26 mouse cellular contexts compared by ENCODE assay signal in the genomic region with DNA sequence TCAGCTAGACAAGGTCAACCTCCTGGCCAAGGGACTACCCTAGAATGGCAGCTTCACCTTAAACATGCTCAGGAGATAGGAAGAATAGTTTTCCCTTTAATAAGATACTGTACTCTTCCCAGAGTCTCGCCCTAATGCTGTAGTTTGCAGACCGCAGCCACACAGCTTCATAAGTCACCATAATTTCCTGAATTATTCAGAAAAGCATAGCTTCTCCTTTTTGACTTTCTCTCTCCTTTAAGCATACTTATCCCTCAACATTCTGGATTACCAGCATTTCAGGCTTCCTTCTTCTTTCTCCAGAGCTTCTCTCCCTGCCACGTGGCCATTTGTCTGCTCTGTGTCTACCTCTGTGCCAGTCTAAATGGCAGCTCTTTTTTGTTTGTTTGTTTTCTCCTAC.
A peak's percentile ranks its signal among the peaks of the same experiment; 100 is the strongest.
DNase-seq lines count a peak whose midpoint lies in the region; ATAC-seq and TF ChIP-seq lines count a peak whose summit lies in the region.
"Had no signal": no experiment of that assay in that cellular context is flagged by ENCODE, and none has a peak within 500 bp of the region (broad histone marks: within the 10 kb centered on the region; RNA-seq: fewer than 3 reads in every experiment).

No protein-coding gene starts in this region.

- no peak overlapping the region for H3K4me2 ChIP-seq in hindbrain, embryonic 12.5 days (replicated peaks)
- H3K4me2 ChIP-seq: embryonic facial prominence, embryonic 13.5 days; forebrain, embryonic 12.5 days; forebrain, embryonic 15.5 days; heart, embryonic 12.5 days; heart, embryonic 15.5 days; hindbrain, embryonic 13.5 days; intestine, embryonic 15.5 days had no signal

- no peaks in the 10 kb centered on the region for H3K27me3 ChIP-seq in hindbrain, embryonic 12.5 days
- H3K27me3 ChIP-seq in heart, embryonic 10.5 days (ENCODE audit: insufficient read depth, poor library complexity, severe bottlenecking), result no peaks in the 10 kb centered on the region
- H3K27me3 ChIP-seq: embryonic facial prominence, embryonic 13.5 days; forebrain, embryonic 12.5 days; forebrain, embryonic 15.5 days; heart, embryonic 12.5 days; heart, embryonic 15.5 days; hindbrain, embryonic 13.5 days; intestine, embryonic 15.5 days had no signal

- peak; percentile 82 for ATAC-seq in common myeloid progenitor, adult 5-6 weeks (replicated peaks; ENCODE audit: low read depth, poor library complexity, severe bottlenecking)
- no peak for ATAC-seq in hindbrain, embryonic 12.5 days (ENCODE audit: low FRiP score)
- ATAC-seq: CD4-positive, CD25-positive, alpha-beta regulatory T cell, adult 4 months; forebrain, embryonic 15.5 days; hindbrain, embryonic 16.5 days had no signal

- H3K4me1 ChIP-seq in bone marrow macrophage, adult 2 months (ENCODE audit: control insufficient read depth, insufficient read depth, low read length), result peaks cover 5% of the 10 kb centered on the region
- 0 out of 2 replicates have a peak, but pooled peaks cover under 1% of the 10 kb centered on the region for H3K4me1 ChIP-seq in hindbrain, embryonic 12.5 days
- 0 out of 2 replicates have a peak, but pooled peaks cover 4% of the 10 kb centered on the region for H3K4me1 ChIP-seq in heart, embryonic 10.5 days
- H3K4me1 ChIP-seq: embryonic facial prominence, embryonic 13.5 days; forebrain, embryonic 15.5 days; hindbrain, embryonic 13.5 days; intestine, embryonic 15.5 days had no signal

- no peak for TF ChIP-seq CTCF in bone marrow macrophage, adult 2 months (IDR thresholded peaks at IDR 0.05; ENCODE audit: low read depth, low read length)

- no peak overlapping the region for H3K4me3 ChIP-seq in bone marrow macrophage, adult 2 months (ENCODE audit: insufficient read depth, low read length)
- H3K4me3 ChIP-seq in macrophage (ENCODE audit: inconsistent target), result no peak overlapping the region
- no peak overlapping the region for H3K4me3 ChIP-seq in hindbrain, embryonic 12.5 days
- H3K4me3 ChIP-seq in heart, embryonic 10.5 days, result no peak overlapping the region
- H3K4me3 ChIP-seq: embryonic facial prominence, embryonic 10.5 days; embryonic facial prominence, embryonic 13.5 days; erythroblast, embryonic 14.5 days; forebrain, embryonic 12.5 days; forebrain, embryonic 15.5 days; heart, embryonic 12.5 days; heart, embryonic 15.5 days; hindbrain, embryonic 13.5 days; intestine, embryonic 15.5 days had no signal

- no peak overlapping the region for H3K9ac ChIP-seq in hindbrain, embryonic 12.5 days
- H3K9ac ChIP-seq: embryonic facial prominence, embryonic 13.5 days; forebrain, embryonic 12.5 days; forebrain, embryonic 15.5 days; heart, embryonic 12.5 days; heart, embryonic 15.5 days; hindbrain, embryonic 13.5 days; intestine, embryonic 15.5 days had no signal

- no peaks in the 10 kb centered on the region for H3K9me3 ChIP-seq in hindbrain, embryonic 12.5 days (replicated peaks)
- H3K9me3 ChIP-seq in heart, embryonic 10.5 days, result no peaks in the 10 kb centered on the region
- H3K9me3 ChIP-seq: embryonic facial prominence, embryonic 10.5 days; embryonic facial prominence, embryonic 13.5 days; forebrain, embryonic 12.5 days; forebrain, embryonic 15.5 days; heart, embryonic 15.5 days; hindbrain, embryonic 13.5 days; intestine, embryonic 15.5 days had no signal

- H3K36me3 ChIP-seq in macrophage (ENCODE audit: inconsistent target), result no peaks in the 10 kb centered on the region
- no peaks in the 10 kb centered on the region for H3K36me3 ChIP-seq in hindbrain, embryonic 12.5 days
- no peaks in the 10 kb centered on the region for H3K36me3 ChIP-seq in heart, embryonic 10.5 days
- H3K36me3 ChIP-seq: embryonic facial prominence, embryonic 10.5 days; embryonic facial prominence, embryonic 13.5 days; forebrain, embryonic 12.5 days; forebrain, embryonic 15.5 days; heart, embryonic 12.5 days; heart, embryonic 15.5 days; hindbrain, embryonic 13.5 days; intestine, embryonic 15.5 days had no signal

- no peak for TF ChIP-seq POLR2A in bone marrow macrophage, adult 2 months (IDR thresholded peaks at IDR 0.05; ENCODE audit: borderline replicate concordance, low read depth, low read length)

- DNase-seq in thymus, postnatal 36 days, result no peak
- no peak for DNase-seq in heart, embryonic 10.5 days (ENCODE audit: low spot score)
- DNase-seq: adrenal gland, adult 8-10 months; adrenal gland, postnatal 25 days; cerebellum, adult 11 months; cerebellum, adult 2 months; cerebellum, adult 9-11 months; cerebellum, postnatal 25 days; embryo, embryonic 11 days; gastrocnemius, postnatal 25 days; heart, postnatal 36 days had no signal

- peak overlapping the region; percentile 58 for H3K27ac ChIP-seq in bone marrow macrophage, adult 2 months (ENCODE audit: insufficient read depth, low read depth, low read length)
- peak overlapping the region; percentile 55 for H3K27ac ChIP-seq in macrophage
- no peak overlapping the region for H3K27ac ChIP-seq in hindbrain, embryonic 12.5 days
- H3K27ac ChIP-seq in heart, embryonic 10.5 days, result no peak overlapping the region
- H3K27ac ChIP-seq: embryonic facial prominence, embryonic 10.5 days; embryonic facial prominence, embryonic 13.5 days; forebrain, embryonic 12.5 days; forebrain, embryonic 15.5 days; heart, embryonic 15.5 days; hindbrain, embryonic 13.5 days; intestine, embryonic 15.5 days had no signal

- H3K79me2 ChIP-seq in macrophage (ENCODE audit: inconsistent target), result no peaks in the 10 kb centered on the region

- 0% methylated on average over 3 of the region's 3 CpGs for WGBS in macrophage (ENCODE audit: missing documents)
- 85% methylated on average over 3 of the region's 3 CpGs for WGBS in hindbrain, embryonic 12.5 days
- 79% methylated on average over 3 of the region's 3 CpGs for WGBS in heart, embryonic 10.5 days

Comparison
In these comparisons a context has a peak if more than half of its experiments do, and no peak if none do; other contexts are left out.
1. H3K27ac ChIP-seq: peak in bone marrow macrophage, adult 2 months (single experiment) and macrophage (single experiment); none in hindbrain, embryonic 12.5 days (single experiment) and heart, embryonic 10.5 days (single experiment).